Mouse (Mus musculus): ENCODE results near the gene Gm8882. TPM values are rescaled to one million over a fixed set of nuclear protein-coding genes. Genes with fewer than 3 reads are reported as not detected.
"Not testable (repeated sequence)": the region's sequence is repeated elsewhere in the genome, so short reads cannot be mapped to it uniquely, and the experiment has no call there.

Gene Gm8882
- total RNA-seq (2022), result not detected

GRCm38 (mm10) chr6:132364034-132364433 lies at the start of gene Gm8882:
Gm8882 (minus strand) TSS chr6:132364134.
- not testable (repeated sequence) for DNase-seq (ENCODE audit: low spot score in 2 of 2)

DNA sequence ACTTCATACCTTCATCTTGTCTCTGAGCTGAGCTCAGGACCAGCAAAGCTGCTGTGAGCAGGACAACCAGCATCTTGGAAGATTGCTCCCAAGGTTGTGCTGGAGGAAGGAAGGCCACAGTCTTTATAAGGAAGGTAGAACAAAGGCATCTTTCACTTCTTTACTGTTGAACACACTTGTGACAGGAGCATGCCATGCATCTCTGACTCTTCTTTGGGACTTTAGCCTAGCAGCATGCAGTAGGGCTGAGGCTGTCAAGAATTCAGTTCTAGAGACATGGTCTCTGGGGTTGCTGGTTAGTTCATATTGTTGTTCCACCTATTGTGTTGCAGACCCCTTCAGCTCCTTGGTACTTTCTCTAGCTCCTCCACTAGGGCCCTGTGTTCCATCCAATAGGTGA lies 49.3 kb downstream of the Gm8882 start, which contains the start of gene Prpmp5:
TSS of gene Prpmp5 (minus strand) at position 101 of the 400 bp plus-strand sequence.
- DNase-seq (ENCODE audit: low spot score in 2 of 2), result not testable (repeated sequence)

Other genes with a start within 250 kb of the Gm8882 start
- gene Prb1, start 153.6 kb downstream of the Gm8882 start, total RNA-seq (2022), result not detected
- not detected for gene Prpmp5, start 49.4 kb downstream of the Gm8882 start, total RNA-seq (2022)
- not detected for gene Prh1, start 205.7 kb upstream of the Gm8882 start, total RNA-seq (2022)
- not detected for gene Prp2, start 231.8 kb upstream of the Gm8882 start, total RNA-seq (2022)

All from gastrocnemius, adult 8-10 months (tissue).